Mouse (Mus musculus) kidney, embryonic 16.5 days (tissue): ENCODE results near the gene Crtc2. TPM values are rescaled to one million over a fixed set of nuclear protein-coding genes. Genes with fewer than 3 reads are reported as not detected.

Experiments used
- ATAC-seq: fragments of 200-750 bp; cut with Nextera tagmentation; 2 replicates; pipeline ENCODE4 v1.8.0; 2017; ENCODE audit warnings: moderate TSS enrichment; ENCODE audit not compliant: low FRiP score, low TSS enrichment
- H3K27ac ChIP-seq: fragments of 300-500 bp; sonication (generic); 2 replicates; pipeline ENCODE4 v1.5.1; 2014; ENCODE audit warnings: low read length
- H3K27me3 ChIP-seq: fragments of 300-500 bp; sonication (generic); 2 replicates; pipeline ENCODE4 v1.6.1; 2014; ENCODE audit warnings: low read length, control low read depth, mixed read lengths; ENCODE audit not compliant: insufficient read depth
- H3K36me3 ChIP-seq: fragments of 300-500 bp; sonication (generic); 2 replicates; pipeline ENCODE4 v1.6.1; 2014; ENCODE audit warnings: low read length, control low read depth, mixed read lengths; ENCODE audit not compliant: insufficient read depth
- H3K4me1 ChIP-seq: fragments of 300-500 bp; sonication (generic); 2 replicates; pipeline ENCODE4 v1.6.1; 2014; ENCODE audit warnings: low read length, control low read depth, mixed read lengths; ENCODE audit not compliant: insufficient read depth
- H3K4me2 ChIP-seq: fragments of 300-500 bp; sonication (generic); replicated peaks from 2 replicates; pipeline ENCODE4 v1.6.1; 2014; ENCODE audit warnings: low read depth, low read length
- H3K4me3 ChIP-seq: fragments of 300-500 bp; sonication (generic); 2 replicates; pipeline ENCODE4 v1.5.1; 2014; ENCODE audit warnings: mild to moderate bottlenecking, low read length
- H3K9ac ChIP-seq: fragments of 300-500 bp; sonication (generic); replicated peaks from 2 replicates; pipeline ENCODE4 v1.6.1; 2014; ENCODE audit warnings: low read length
- H3K9me3 ChIP-seq: fragments of 300-500 bp; sonication (generic); 2 replicates; pipeline ENCODE4 v1.6.1; 2016; ENCODE audit warnings: low read length, control low read depth
- WGBS: fragments of 180-500 bp; shearing (Covaris S2); extraction: QIAGEN DNeasy Blood & Tissue Kit; methylation state at CpG from one replicate; pipeline ENCODE4 v1.1.7; 2014; 5-methylcytosine and 5-hydroxymethylcytosine counted together
- polyA plus RNA-seq: library from polyadenylated mRNA; unstranded; fragments of >200 nt; fragmentation: Nextera tagmentation; extraction: Ambion mirVana; gene quantifications from 2 replicates; pipeline ENCODE4 v1.2.1, GENCODE M21; 2015

The Crtc2 gene
- polyA plus RNA-seq, 1 experiment from 2014 or later: 24.8 TPM

GRCm38 (mm10) chr3:90265932-90266741, 12.2 kb downstream of the Crtc2 start:
- Histone ChIP-seq H3K4me2 (peak overlapping the region; percentile 95), H3K27ac (peak overlapping the region; percentile 97), H3K4me3 (peak overlapping the region; percentile 89), H3K36me3 (peaks cover 21% of the 10 kb centered on the region), H3K4me1 (peaks cover 17% of the 10 kb centered on the region), H3K9ac (peak overlapping the region; percentile 89), H3K27me3 (no peaks in the 10 kb centered on the region), H3K9me3 (no peaks in the 10 kb centered on the region)
- WGBS: 24% methylated on average over 16 of the region's 16 CpGs
- ATAC-seq: peak; percentile 33; the same call in 1 of the 2 replicates

- no peak for ATAC-seq
- 92% methylated on average over 20 of the region's 20 CpGs for WGBS
- Histone ChIP-seq H3K4me1 (peaks cover 17% of the 10 kb centered on the region), H3K4me3 (peak overlapping the region; percentile 89), H3K4me2 (peak overlapping the region; percentile 95), H3K9me3 (no peaks in the 10 kb centered on the region), H3K27me3 (no peaks in the 10 kb centered on the region), H3K27ac (peak overlapping the region; percentile 97; the same call in 1 of the 2 replicates), H3K9ac (no peak overlapping the region), H3K36me3 (peaks cover 12% of the 10 kb centered on the region)
These were observed 13.2 kb downstream of the Crtc2 start for GRCm38 (mm10) chr3:90266901-90267775.

GRCm38 (mm10) chr3:90268190-90268589, 14.2 kb downstream of the Crtc2 start:
- H3K9ac ChIP-seq: no peak overlapping the region
- H3K4me2 ChIP-seq: no peak overlapping the region
- no peak overlapping the region for H3K27ac ChIP-seq
- no peaks in the 10 kb centered on the region for H3K9me3 ChIP-seq
- no peaks in the 10 kb centered on the region for H3K27me3 ChIP-seq
- peaks cover 10% of the 10 kb centered on the region for H3K36me3 ChIP-seq
- H3K4me1 ChIP-seq: peaks cover 17% of the 10 kb centered on the region
- WGBS: 94% methylated on average over 11 of the region's 11 CpGs
- ATAC-seq: no peak
- no peak overlapping the region for H3K4me3 ChIP-seq

- 93% methylated on average over 16 of the region's 16 CpGs for WGBS
- H3K9me3 ChIP-seq: no peaks in the 10 kb centered on the region
- peaks cover 17% of the 10 kb centered on the region for H3K4me1 ChIP-seq
- ATAC-seq: no peak
- no peak overlapping the region for H3K9ac ChIP-seq
- H3K4me2 ChIP-seq: no peak overlapping the region
- peaks cover 8% of the 10 kb centered on the region for H3K36me3 ChIP-seq
- no peak overlapping the region for H3K4me3 ChIP-seq
- H3K27me3 ChIP-seq: no peaks in the 10 kb centered on the region
- H3K27ac ChIP-seq: no peak overlapping the region
These were observed 15.0 kb downstream of the Crtc2 start for GRCm38 (mm10) chr3:90268971-90269370.

- no peak overlapping the region for H3K27ac ChIP-seq
- H3K4me3 ChIP-seq: no peak overlapping the region
- 97% methylated on average over 8 of the region's 8 CpGs for WGBS
- peaks cover 8% of the 10 kb centered on the region for H3K36me3 ChIP-seq
- no peaks in the 10 kb centered on the region for H3K9me3 ChIP-seq
- ATAC-seq: no peak
- H3K4me2 ChIP-seq: no peak overlapping the region
- H3K4me1 ChIP-seq: peaks cover 14% of the 10 kb centered on the region; the same call in 1 of the 2 replicates
- H3K9ac ChIP-seq: no peak overlapping the region
- no peaks in the 10 kb centered on the region for H3K27me3 ChIP-seq
These were observed 16.8 kb downstream of the Crtc2 start for GRCm38 (mm10) chr3:90270784-90271183.

- Histone ChIP-seq H3K27me3 (no peaks in the 10 kb centered on the region), H3K4me3 (no peak overlapping the region), H3K9ac (no peak overlapping the region), H3K27ac (no peak overlapping the region), H3K4me1 (0 out of 2 replicates have a peak, but pooled peaks cover under 1% of the 10 kb centered on the region), H3K4me2 (no peak overlapping the region), H3K9me3 (no peaks in the 10 kb centered on the region), H3K36me3 (peaks cover 14% of the 10 kb centered on the region)
- ATAC-seq: no peak
- 72% methylated on average over 9 of the region's 9 CpGs for WGBS
These were observed 18.2 kb downstream of the Crtc2 start for GRCm38 (mm10) chr3:90272170-90272569.

GRCm38 (mm10) chr3:90273855-90274254, 19.9 kb downstream of the Crtc2 start:
- WGBS: 95% methylated on average over 22 of the region's 22 CpGs
- no peak; the same call in 1 of the 2 replicates for ATAC-seq
- Histone ChIP-seq H3K27ac (no peak overlapping the region), H3K9me3 (no peaks in the 10 kb centered on the region), H3K4me1 (no peaks in the 10 kb centered on the region), H3K36me3 (peaks cover 14% of the 10 kb centered on the region), H3K4me2 (no peak overlapping the region), H3K9ac (no peak overlapping the region), H3K4me3 (no peak overlapping the region), H3K27me3 (no peaks in the 10 kb centered on the region)

- Histone ChIP-seq H3K36me3 (peaks cover 22% of the 10 kb centered on the region), H3K9ac (no peak overlapping the region), H3K27ac (no peak overlapping the region), H3K4me2 (no peak overlapping the region), H3K27me3 (no peaks in the 10 kb centered on the region), H3K9me3 (no peaks in the 10 kb centered on the region), H3K4me3 (no peak overlapping the region), H3K4me1 (no peaks in the 10 kb centered on the region)
- no peak for ATAC-seq
- 88% methylated on average over 11 of the region's 11 CpGs for WGBS
These were observed 21.3 kb downstream of the Crtc2 start for GRCm38 (mm10) chr3:90275286-90275685.

GRCm38 (mm10) chr3:90276858-90277257, 22.9 kb downstream of the Crtc2 start:
- Histone ChIP-seq H3K9ac (no peak overlapping the region), H3K4me1 (no peaks in the 10 kb centered on the region), H3K9me3 (no peaks in the 10 kb centered on the region), H3K27ac (no peak overlapping the region), H3K4me2 (no peak overlapping the region), H3K27me3 (no peaks in the 10 kb centered on the region), H3K36me3 (peaks cover 22% of the 10 kb centered on the region), H3K4me3 (no peak overlapping the region)
- no peak for ATAC-seq
- WGBS: 47% methylated on average over 15 of the region's 16 CpGs
